Mouse (Mus musculus): ENCODE measurements around the gene Capn7.
A peak's percentile ranks its signal among the peaks of the same experiment; 100 is the strongest.

Capn7 gene

DNA sequence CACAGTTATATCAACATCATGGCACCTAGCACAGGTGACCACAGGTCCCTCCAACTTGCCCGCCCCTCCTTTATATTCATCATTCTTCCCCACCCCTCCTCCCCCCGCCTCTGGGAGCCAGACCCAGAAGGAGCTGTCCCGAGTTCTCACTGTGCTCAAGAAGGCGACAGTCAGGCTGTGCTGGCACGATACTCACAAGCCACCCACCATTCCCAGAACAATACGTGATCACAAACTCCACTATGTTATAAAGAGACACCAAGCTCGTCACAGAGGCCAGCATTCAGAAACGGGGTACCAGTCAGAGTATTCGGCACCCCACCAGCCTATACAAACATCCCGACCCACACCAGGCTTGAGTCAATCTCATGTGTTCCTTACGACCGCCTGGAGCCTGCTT is 60.9 kb downstream of the Capn7 start:
- no peak for DNase-seq

- DNase-seq, result peak; percentile 87 to 89
Observed at GRCm38 (mm10) chr14:31397791-31398595, 61.6 kb downstream of the Capn7 start.

GRCm38 (mm10) chr14:31398819-31399218 is 62.4 kb downstream of the Capn7 start:
- no peak for DNase-seq

GRCm38 (mm10) chr14:31399271-31399670 is 62.8 kb downstream of the Capn7 start:
- DNase-seq, result no peak

- DNase-seq, result no peak
Observed at GRCm38 (mm10) chr14:31400246-31400645, 63.8 kb downstream of the Capn7 start.

DNA sequence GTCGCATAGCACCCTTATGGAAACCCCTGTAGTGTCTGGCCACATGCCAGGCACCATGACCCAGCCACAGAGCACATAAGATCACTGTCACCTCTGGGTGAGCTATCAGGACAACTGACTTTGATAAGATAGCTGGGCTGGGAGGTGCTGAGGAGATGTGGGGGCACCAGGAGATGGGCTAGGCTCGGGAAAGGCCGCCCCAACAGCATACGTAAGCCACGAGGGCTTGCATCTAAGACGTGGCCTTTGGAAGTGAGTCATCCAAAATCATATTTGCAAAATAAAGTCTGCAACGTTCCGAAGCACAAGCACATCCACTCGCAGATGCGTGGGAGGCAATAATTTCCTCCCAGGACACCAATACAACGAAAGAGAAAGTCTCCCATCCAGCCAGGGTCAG is 64.5 kb downstream of the Capn7 start:
- DNase-seq, result no peak

GRCm38 (mm10) chr14:31401918-31402427 is 65.5 kb downstream of the Capn7 start:
- no peak for DNase-seq

DNA sequence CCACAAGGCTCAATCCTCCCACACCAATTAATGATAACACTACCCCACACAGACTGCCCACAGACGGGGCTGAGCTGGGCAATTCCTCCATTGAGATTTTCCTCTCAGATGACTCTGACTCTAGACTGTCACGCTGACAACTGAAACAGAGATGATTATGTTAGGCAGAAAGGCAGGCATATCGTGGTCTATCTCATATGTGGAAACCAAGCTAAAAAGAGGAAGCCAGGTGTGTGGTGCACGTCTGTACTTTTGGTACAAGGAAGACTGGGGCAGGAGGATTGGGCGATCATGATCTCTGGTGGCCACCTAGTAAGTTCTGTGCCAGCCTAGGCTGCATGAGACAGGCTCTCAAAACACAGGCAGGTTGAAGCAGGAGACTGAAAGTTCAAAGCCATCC is 66.3 kb downstream of the Capn7 start:
- no peak for DNase-seq

DNA sequence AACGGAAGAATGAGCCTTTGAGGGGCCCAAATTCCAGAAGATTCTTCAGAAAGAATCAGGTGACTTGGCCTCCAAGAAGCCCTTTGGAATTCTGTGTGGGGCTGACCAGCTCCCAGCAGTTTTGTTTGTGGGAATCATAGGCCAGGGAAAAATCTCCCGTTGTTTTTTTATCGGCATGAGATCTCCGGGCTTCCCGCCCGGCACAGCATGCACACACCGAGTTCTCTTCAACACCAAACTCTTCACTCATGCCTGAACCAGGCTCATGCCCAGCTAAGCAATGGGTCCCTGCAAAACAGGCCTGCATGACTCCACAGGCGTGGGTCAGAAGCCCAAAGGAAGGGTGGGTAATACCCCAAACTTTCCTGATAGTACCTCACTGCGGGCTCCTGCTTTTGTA is 67.1 kb downstream of the Capn7 start:
- DNase-seq, result no peak

DNA sequence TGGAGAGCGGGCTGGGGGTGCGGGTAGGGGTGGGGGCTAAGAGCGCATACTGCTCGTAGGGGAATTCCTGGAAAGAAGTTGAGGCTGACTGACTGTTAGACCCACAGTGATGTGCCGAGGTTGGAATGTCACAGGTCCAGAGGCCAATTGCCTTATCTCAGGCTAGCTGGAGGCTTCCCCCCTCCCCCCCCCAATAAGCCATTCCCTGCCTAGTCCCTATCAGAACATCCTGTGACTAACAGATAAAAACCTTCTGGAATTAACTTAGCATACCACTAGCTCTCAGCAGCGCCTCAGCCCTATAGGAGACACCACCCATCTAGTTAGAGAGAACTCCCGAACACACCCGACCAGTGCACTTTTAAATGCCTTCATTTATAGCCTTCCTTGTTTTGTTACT is 67.6 kb downstream of the Capn7 start:
- DNase-seq, result no peak

DNA sequence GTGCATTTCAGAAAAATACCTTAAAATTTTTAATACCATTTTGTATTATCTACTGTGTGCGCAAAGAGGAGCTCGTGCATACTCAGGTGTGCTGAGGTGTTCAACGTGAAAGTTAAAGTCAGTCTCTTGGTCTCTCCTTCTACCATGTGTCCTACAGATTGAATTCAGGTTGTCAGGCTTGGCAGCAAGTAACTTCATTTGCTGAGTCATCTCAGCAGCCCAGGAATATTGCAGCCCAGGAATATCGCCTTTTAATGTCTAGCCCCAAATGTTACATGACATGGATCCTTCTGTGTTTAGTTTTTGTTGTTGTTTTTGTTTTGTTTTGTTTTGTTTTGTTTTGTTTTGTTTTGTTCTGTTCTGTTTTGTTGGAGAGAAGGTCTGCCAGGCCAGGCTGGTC is 68.2 kb downstream of the Capn7 start:
- DNase-seq, result no peak

DNA sequence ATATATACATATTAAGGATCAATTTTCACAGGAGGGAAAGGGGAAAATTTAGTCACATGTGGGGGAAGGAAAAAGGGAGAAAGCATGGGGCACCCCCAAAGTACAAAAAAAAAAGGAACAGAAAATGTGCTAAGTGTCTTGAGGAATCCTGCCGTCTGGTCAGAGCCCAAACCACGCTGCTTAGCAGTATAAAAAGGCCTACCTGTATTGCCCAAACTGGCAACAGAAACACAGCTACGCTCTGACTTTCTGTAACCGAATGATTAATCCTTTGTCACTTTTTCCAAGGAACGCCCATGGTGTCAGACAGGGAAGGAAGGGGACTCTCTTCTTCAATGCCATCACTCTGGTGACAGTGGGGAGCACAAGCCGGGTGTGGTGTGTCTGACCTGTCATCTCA is 69.2 kb downstream of the Capn7 start:
- DNase-seq, result peak in 1 of 2 experiments; percentile 56

GRCm38 (mm10) chr14:31406154-31406810 is 69.8 kb downstream of the Capn7 start:
- DNase-seq, result no peak

GRCm38 (mm10) chr14:31407208-31407607 is 70.8 kb downstream of the Capn7 start:
- DNase-seq, result peak; percentile 81 to 87

DNA sequence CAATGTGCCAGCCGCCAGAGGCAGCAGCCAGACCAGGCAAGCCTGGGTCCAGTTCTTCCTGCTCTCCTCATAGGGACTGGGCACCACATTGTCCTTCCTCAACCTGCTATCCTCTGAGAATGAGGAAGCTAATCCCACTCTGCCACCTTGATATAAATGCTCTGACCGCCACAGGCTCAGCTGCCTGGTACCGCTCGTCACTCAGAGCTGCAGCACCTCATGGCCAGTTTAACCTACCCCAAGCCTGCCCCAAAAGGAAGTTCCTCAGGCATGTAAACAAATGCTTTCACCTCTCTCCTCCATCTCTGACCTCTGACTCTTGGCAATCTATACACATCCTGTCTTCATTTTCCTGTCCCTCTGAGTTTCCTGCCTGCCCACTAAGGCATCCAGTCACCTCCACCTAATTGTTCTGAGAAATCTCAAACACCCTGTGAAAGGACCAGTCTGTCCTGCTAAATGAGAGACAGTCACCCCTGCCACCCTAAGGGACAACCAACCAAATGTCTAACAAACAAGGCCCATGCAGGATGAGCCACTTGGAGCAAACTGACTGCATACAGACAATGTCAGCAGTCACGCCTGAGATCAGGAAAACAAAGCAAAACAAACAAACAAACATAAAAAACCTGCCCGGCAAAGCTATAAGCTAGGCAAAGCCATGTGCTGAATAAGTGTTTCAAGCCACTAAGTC is 71.6 kb downstream of the Capn7 start:
- DNase-seq, result peak in 1 of 2 experiments; percentile 78

DNA sequence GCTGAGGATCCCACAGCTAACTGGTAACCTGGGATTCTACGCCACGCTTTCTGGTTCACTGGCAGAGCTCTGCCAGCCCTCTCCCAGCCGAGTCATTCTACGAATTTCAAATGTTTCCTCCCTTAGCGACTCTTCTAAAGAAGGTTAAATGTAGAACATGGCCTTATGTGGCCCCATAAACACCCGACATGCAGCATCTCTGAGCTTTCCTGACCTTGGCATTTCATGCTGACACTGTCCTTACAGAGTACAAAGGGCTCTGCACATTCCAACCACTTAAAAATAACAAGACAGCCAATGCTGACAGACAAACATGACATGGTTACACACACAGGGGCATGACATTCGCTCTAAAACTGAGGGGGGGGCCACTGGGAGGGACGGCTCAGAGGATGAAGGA is 72.2 kb downstream of the Capn7 start:
- DNase-seq, result peak in 1 of 2 experiments; percentile 69

GRCm38 (mm10) chr14:31410123-31410724 is 73.8 kb downstream of the Capn7 start:
- peak in 1 of 2 experiments; percentile 67 for DNase-seq

DNA sequence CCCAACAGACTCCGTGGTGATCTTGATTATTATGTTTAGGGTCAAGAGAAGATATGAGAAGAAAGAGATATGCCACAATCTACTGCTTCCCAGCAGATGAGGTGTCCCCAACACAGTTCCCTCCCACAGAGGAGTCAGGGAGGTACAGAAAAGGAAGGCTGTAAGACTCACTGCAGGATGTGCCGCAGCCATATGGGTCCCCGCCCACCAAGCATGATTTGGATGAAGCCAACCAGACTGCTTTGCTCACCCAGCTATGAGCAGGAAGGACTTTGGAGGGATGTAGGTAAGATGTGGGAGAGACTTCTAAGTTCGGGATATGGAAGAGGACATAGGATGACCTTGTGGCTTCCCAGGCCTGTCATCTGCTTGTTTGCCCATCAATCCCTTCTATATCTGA is 74.3 kb downstream of the Capn7 start:
- no peak for DNase-seq

GRCm38 (mm10) chr14:31412651-31413056 is 76.2 kb downstream of the Capn7 start:
- peak; percentile 63 to 66 for DNase-seq

DNA sequence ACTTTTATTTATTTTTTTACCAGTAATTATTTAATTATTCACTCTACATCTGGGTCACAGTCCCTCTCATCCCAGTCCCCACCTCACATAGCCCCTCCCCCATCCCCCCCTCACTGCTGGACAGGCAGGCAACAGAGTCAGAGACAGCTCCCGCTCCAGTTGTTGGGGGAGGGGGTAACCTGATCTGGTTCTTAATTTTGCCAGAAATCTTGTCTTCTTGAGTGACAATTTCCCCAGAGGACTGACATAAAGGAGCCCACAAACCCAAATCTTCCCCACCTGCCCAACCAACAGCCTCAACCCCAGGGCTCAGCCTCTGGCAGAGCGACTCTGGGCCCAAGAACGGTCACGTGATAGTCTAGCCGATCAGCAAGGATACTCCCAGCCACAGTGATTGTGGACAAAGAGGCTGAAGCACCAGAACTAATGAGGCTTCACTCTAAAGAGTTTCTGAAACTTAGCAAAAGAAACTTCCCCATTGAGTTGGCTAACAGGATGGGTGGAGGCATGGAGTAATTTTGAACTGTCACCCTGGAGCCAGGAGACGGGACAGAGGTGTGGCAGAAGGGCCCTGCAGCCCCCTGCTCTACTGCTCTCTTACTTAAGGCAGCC is 77.1 kb downstream of the Capn7 start:
- DNase-seq, result no peak

DNA sequence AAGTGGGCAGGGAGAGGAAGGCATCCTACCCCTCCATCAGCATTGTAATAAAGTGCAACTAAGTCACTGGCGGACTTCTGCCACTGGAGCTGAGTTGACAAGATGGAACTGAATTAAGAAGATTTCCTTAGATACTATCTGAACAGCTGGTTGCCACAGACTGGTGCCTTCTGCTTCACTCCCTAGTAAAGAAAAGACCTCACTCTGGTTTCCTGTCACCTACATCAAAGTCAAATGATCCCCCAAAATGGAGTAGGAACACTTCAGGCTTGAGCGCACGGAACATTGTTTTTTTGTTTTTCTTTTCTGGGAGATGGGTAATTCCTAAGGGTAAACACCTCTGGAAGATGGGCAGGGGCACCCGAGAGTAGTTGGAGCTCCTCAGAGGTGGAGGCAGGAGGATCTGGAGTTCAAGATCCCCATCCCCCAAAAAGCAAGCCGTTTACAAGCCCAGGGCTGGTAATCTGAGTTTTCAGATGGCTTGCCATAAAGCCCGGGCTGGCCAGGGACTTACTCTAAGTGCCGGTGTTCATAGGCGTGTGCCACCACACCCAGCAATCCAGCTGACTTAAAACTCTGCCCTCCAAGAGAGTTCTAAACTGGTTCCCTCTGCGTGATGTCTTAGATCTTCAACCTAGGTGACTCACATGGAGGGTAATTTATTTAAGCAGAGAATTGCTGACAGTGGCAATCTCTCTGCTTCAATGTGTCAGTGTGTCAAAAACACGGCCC is 78.0 kb downstream of the Capn7 start:
- no peak for DNase-seq

DNA sequence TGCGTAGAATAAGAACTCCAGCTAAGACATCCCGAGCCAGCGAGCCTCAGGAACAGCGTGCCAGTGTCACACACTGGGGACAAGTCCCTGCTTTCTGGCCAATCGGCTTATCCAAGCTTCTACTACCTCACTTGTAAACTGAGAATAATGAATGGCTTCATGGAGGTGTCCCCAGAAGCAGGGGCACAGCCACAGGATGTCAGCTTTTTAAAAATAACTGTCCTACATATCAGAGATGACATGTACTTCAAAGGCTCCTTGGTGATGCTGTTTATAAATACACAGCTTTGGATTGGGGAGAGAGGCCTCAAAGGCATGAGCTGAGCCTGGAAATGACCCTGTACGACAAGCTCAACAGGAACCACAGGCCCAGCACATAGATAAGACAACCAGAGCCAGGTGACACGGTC is 78.5 kb downstream of the Capn7 start:
- DNase-seq, result no peak
